Mouse (Mus musculus) liver, adult (tissue): ENCODE results near the gene Slc25a13.

Experiments
- GATA4 ChIP-seq: IDR thresholded peaks from 2 replicates; pipeline ENCODE4 v1.6.1; 2014; ENCODE audit warnings: mild to moderate bottlenecking, low read length; ENCODE audit not compliant: insufficient replicate concordance

Gene Slc25a13

GRCm38 (mm10) chr6:6216507-6217285 is at the start of gene Slc25a13:
Gene Slc25a13, minus strand, starts transcription at chr6:6217173.
- TF ChIP-seq GATA4, result no peak; the same call in 1 of the 2 replicates

- no peak for TF ChIP-seq GATA4
These were observed 48.8 kb upstream of the Slc25a13 start for GRCm38 (mm10) chr6:6265761-6266160.

DNA sequence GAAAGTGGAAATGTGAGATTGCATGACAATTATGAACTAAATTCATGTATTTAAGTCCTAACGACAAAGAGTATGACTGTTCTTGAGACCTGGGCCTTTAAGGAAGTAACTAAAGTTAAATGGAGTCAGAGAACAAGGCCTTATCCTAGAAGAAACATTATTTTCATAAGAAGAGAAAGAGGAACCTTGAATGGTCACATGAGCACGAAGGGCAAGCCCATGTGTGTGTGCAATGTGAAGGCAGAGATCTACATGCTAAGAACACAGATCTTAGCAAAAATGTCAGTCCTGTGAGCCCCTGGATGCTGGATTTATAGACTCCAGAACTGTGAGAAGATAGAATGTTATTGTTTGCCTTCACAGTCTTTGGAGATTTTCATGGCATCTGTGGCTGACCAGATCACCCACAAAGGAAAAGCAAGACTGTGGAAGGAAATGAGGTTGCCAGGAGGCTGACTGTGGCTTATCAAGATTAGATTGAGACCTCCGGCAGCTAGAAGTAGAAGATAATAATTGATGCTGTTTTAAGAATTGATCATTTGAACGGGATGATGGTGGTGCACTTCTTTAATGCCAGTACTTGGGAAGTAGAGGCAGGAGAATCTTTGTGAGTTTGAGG is 46.4 kb upstream of the Slc25a13 start:
- no peak for TF ChIP-seq GATA4

- TF ChIP-seq GATA4, result no peak
These were observed 43.9 kb upstream of the Slc25a13 start for GRCm38 (mm10) chr6:6260917-6261316.

- TF ChIP-seq GATA4, result no peak
These were observed 31.5 kb upstream of the Slc25a13 start for GRCm38 (mm10) chr6:6248500-6248899.

DNA sequence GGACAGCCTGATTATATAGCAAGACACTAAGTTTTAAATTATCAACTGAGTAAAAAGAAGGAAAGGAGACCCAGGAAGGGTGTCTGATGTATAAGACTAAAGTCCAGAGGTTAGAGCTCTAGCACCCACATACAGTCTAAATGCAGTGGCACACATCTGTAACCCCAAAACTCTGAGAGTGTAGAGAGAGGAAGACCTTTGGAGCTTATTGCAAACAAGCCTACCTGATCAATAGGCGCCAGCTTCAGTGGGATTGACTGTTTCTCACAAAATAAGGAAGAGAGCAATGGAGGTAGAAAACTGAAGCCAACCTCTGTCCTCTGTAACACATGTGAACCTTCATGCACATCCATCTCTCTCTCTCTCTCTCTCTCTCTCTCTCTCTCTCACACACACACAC is 26.9 kb upstream of the Slc25a13 start:
- TF ChIP-seq GATA4, result no peak

- no peak for TF ChIP-seq GATA4
These were observed 25.1 kb upstream of the Slc25a13 start for GRCm38 (mm10) chr6:6242114-6242513.

DNA sequence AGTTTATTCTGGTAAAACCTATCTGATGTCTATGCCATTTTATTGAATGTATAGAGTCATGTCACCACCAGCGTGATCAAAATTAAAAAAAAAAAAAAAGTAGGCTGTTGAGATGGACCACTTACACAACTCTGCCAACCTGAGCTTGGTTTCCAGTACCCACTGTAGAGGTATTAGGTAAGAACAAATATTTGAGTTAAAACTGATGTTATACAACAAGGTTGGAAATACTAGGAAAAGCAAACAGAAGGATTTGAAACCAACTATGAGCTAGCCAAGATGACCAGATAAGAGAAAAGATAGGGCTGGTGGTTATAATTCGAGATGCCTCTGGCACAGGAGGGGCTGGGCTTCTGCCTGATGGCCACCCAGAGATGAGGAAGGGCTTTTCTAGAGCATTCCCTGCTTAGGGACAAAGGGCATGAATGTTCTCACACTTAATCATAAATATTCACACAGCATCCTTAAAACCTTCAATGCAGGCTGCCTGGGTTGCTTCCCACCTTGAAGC is 19.9 kb upstream of the Slc25a13 start:
- peak; percentile 91; the same call in 1 of the 2 replicates for TF ChIP-seq GATA4

DNA sequence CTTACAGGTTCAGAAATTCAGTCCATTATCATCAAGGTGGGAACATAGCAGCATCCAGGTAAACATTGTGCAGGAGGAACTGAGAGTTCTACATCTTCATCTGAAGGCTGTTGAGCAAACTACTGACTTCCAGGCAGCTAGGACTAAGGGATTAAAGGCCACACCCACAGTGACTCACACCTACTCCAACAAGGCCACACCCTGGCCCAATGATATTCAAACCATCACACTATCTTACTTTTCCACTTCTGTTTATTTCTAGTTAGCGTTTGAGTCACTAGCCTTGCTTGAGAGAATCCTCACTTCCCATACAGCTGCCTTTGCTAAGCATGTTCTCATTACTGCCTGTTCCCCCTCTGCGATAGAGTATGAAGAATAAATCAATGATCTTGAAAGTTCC is 13.3 kb upstream of the Slc25a13 start:
- no peak for TF ChIP-seq GATA4

GRCm38 (mm10) chr6:6222721-6223120 is 5.7 kb upstream of the Slc25a13 start:
- TF ChIP-seq GATA4, result no peak

- no peak for TF ChIP-seq GATA4
These were observed 3.6 kb upstream of the Slc25a13 start for GRCm38 (mm10) chr6:6220574-6220973.

GRCm38 (mm10) chr6:6219661-6220370 is 2.8 kb upstream of the Slc25a13 start:
- TF ChIP-seq GATA4, result peak; percentile 18; the same call in 1 of the 2 replicates

GRCm38 (mm10) chr6:6217286-6217625 is 283 bp upstream of the Slc25a13 start:
- no peak for TF ChIP-seq GATA4

DNA sequence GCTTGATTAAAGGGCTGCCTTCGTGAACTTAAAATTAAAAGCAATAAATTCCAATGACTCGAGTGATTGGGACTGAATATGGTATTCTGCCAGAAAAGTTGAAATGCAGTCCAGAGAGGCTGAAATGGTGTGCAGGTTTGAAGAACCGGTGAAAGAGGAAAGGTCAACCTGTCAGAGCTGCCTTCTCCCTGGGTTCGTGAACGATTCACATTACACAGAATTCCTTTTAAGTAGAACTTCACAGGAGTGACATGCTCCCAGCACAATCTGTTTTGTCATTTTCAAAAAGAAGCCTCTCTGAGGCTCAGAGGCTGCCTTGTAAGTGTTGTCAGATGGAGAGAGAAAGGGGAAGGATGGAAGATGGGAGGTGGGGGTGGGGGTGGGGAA is 860 bp downstream of the Slc25a13 start:
- TF ChIP-seq GATA4, result no peak

DNA sequence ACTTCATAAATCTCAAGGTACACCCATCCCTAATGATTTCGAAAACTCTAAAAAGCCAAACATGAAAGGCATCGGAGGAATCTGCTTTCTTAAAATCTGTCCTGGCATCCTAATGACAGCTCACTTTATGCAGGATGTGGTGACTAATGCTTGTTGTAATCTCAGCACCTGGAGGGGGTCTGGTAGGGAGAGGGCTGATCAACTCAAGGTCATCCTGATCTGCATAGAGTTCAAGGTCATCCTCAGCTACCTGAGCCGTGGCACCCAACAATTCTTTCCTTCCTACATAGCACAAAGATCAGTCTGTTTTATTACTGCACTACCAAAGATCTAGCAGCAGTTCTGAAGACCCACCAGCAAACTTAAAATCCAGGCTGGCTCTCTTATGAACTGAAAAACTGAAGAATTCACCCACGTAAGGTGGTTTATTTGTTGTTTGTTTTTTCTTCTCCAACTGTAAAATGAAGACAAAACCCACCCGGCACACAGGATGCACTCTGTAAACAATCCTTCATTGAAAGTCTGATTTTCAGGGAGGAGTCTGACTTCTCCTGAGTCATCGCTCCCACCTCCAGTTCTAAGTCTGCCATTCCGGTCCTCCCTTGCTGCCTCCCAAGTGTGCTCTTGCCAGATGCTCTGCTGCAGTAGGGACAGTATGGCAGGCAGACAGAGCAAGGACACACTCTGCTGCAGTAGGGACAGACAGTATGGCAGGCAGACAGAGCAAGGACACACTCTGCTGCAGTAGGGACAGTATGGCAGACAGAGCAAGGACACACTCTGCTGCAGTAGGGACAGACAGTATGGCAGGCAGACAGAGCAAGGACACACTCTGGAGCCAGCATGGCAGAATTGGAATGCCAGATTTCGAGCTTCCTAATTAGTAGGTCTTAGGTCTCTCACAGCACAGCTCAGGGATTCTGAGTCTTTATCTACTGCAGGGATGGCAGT is 4.3 kb downstream of the Slc25a13 start:
- no peak for TF ChIP-seq GATA4
